Mouse (Mus musculus) bone marrow, adult 2 months (tissue): ENCODE measurements around the gene Ankrd11.

Experiments
- CTCF ChIP-seq: fragments of 200-500 bp; IDR thresholded peaks from 2 replicates; pipeline ENCODE4 v1.5.1; 2011; ENCODE audit warnings: low read length, control low read depth; ENCODE audit not compliant: control insufficient read depth, insufficient read depth
- POLR2A ChIP-seq: fragments of 200-500 bp; IDR thresholded peaks from 2 replicates; pipeline ENCODE4 v1.6.1; 2011; ENCODE audit warnings: low read depth, mild to moderate bottlenecking, control low read depth, low read length, borderline replicate concordance; ENCODE audit not compliant: control insufficient read depth

- no peak for TF ChIP-seq POLR2A
- no peak for TF ChIP-seq CTCF
These were observed 9.4 kb upstream of the Ankrd11 start for GRCm38 (mm10) chr8:123051458-123051857.
